Mouse (Mus musculus): ENCODE data around the gene Aqp3. TPM values are rescaled to one million over a fixed set of nuclear protein-coding genes. Genes with fewer than 3 reads are reported as not detected.

Aqp3 gene
- 1 to 10 TPM in 1 of 2 experiments, under 1 TPM in 1; 0.41 to 2.9 TPM for total RNA-seq (2023)

GRCm38 (mm10) chr4:41097871-41098576 lies at the start of gene Aqp3:
TSS of gene Aqp3 (minus strand) at chr4:41098183.

GRCm38 (mm10) chr4:41135711-41136453 lies 37.9 kb upstream of the Aqp3 start, which contains the start of gene Ube2r2:
TSS of gene Ube2r2 (plus strand) at chr4:41135743.

GRCm38 (mm10) chr4:41124180-41124951 lies 26.4 kb upstream of the Aqp3 start, which contains the start of gene Nol6:
TSS of gene Nol6 (minus strand) at chr4:41124455.

GRCm38 (mm10) chr4:41047524-41048271 lies 50.3 kb downstream of the Aqp3 start, which contains the start of gene Aqp7:
TSS of gene Aqp7 (minus strand) at chr4:41048139.

Other genes starting within 250 kb of the Aqp3 start
- 10 to 100 TPM; 41.7 to 42.9 TPM for gene B4galt1, start 244.2 kb downstream of the Aqp3 start, total RNA-seq (2023)
- not detected for gene Spink4, start 178.1 kb downstream of the Aqp3 start, total RNA-seq (2023)
- 10 to 100 TPM; 66.9 to 69.8 TPM for gene Bag1, start 149.9 kb downstream of the Aqp3 start, total RNA-seq (2023)
- gene Chmp5, start 149.8 kb downstream of the Aqp3 start, total RNA-seq (2023) = 10 to 100 TPM; 39.9 to 43.6 TPM
- gene Nfx1, start 127.3 kb downstream of the Aqp3 start, total RNA-seq (2023) = 10 to 100 TPM; 92.8 to 95.6 TPM
- not detected for gene Aqp7, start 50.0 kb downstream of the Aqp3 start, total RNA-seq (2023)
- gene Nol6, start 26.3 kb upstream of the Aqp3 start, total RNA-seq (2023) = 10 to 100 TPM; 63.9 to 68.5 TPM
- 10 to 100 TPM; 86.9 to 89.8 TPM for gene Ube2r2, start 37.6 kb upstream of the Aqp3 start, total RNA-seq (2023)
- 10 to 100 TPM; 51.0 to 61.7 TPM for gene Ubap2, start 177.0 kb upstream of the Aqp3 start, total RNA-seq (2023)
- gene Dcaf12, start 216.7 kb upstream of the Aqp3 start, total RNA-seq (2023) = 10 to 100 TPM; 52.6 to 56.7 TPM

Measured in B cell, adult 67 days (primary cell).